19 mouse cellular contexts compared by ENCODE assay signal in the genomic region with DNA sequence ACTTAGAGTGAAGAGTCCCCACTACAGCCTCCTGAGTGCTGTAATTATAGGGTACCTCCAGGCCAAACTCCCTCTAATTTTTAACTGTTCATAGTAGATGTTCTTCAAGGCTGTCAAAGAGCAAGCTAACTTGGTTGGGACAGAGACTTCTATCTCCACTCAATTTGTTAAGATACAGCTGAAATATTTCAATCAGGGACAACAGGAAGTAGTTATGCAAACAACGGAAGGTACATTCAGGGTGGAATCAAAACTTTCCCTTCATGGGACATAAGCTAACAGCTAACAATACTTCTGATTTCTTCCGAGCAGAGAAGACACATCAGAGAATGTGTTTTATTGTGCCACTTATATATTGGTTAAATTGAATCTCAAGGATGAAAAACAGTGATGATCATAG.
"Had no signal": no experiment of that assay in that cellular context is flagged by ENCODE, and none has a peak within 500 bp of the region (broad histone marks: within the 10 kb centered on the region; RNA-seq: fewer than 3 reads in every experiment).

No protein-coding gene starts in this region.

- H3K27ac ChIP-seq: kidney, postnatal 0 days; limb, embryonic 12.5 days; limb, embryonic 15.5 days; liver, embryonic 14.5 days; midbrain, embryonic 15.5 days; neural tube, embryonic 12.5 days; neural tube, embryonic 15.5 days had no signal

- H3K4me1 ChIP-seq: limb, embryonic 12.5 days; midbrain, embryonic 15.5 days; neural tube, embryonic 12.5 days; neural tube, embryonic 15.5 days had no signal

- H3K9me3 ChIP-seq: limb, embryonic 12.5 days; limb, embryonic 15.5 days; midbrain, embryonic 15.5 days; neural tube, embryonic 12.5 days; neural tube, embryonic 15.5 days had no signal

- H3K4me2 ChIP-seq: limb, embryonic 12.5 days; limb, embryonic 15.5 days; liver, embryonic 11.5 days; midbrain, embryonic 11.5 days; midbrain, embryonic 15.5 days; neural tube, embryonic 12.5 days; neural tube, embryonic 15.5 days had no signal

- DNase-seq: kidney, adult 2 months; kidney, postnatal 25 days; left cerebral cortex, postnatal 4 days; liver, postnatal 0 days; lung, postnatal 4 days; right cerebral cortex, adult 18-20 months; right cerebral cortex, postnatal 14 days; right cerebral cortex, postnatal 4 days; thymus, postnatal 25 days had no signal

- ATAC-seq: intestine, postnatal 0 days; liver, postnatal 0 days; midbrain, embryonic 15.5 days had no signal

- H3K9ac ChIP-seq: limb, embryonic 12.5 days; limb, embryonic 15.5 days; liver, embryonic 14.5 days; liver, postnatal 0 days; midbrain, embryonic 15.5 days; neural tube, embryonic 12.5 days; neural tube, embryonic 15.5 days had no signal

- H3K27me3 ChIP-seq: limb, embryonic 12.5 days; limb, embryonic 15.5 days; midbrain, embryonic 15.5 days; neural tube, embryonic 12.5 days; neural tube, embryonic 15.5 days had no signal

- H3K36me3 ChIP-seq: limb, embryonic 12.5 days; limb, embryonic 15.5 days; midbrain, embryonic 15.5 days; neural tube, embryonic 12.5 days; neural tube, embryonic 15.5 days had no signal

- H3K4me3 ChIP-seq: limb, embryonic 12.5 days; limb, embryonic 15.5 days; midbrain, embryonic 15.5 days; neural tube, embryonic 12.5 days; neural tube, embryonic 15.5 days had no signal
